Mouse (Mus musculus): Measurements from ENCODE around the gene Nepro.

Nepro gene

GRCm38 (mm10) chr16:44703458-44703857 lies 20.6 kb upstream of the Nepro start:
- no peak for DNase-seq

- DNase-seq, result peak in 1 of 2 experiments; percentile 48
Observed at GRCm38 (mm10) chr16:44716305-44717140, 7.6 kb upstream of the Nepro start.

- DNase-seq, result no peak
Observed at GRCm38 (mm10) chr16:44717141-44717634, 6.9 kb upstream of the Nepro start.

- no peak for DNase-seq
Observed at GRCm38 (mm10) chr16:44717838-44718237, 6.3 kb upstream of the Nepro start.

- no peak for DNase-seq
Observed at GRCm38 (mm10) chr16:44719349-44719748, 4.8 kb upstream of the Nepro start.

- no peak for DNase-seq
Observed at GRCm38 (mm10) chr16:44720518-44720917, 3.6 kb upstream of the Nepro start.

GRCm38 (mm10) chr16:44722666-44723065 lies 1.4 kb upstream of the Nepro start:
- DNase-seq, result peak in 1 of 2 experiments; percentile 16

GRCm38 (mm10) chr16:44724847-44725246 lies 746 bp downstream of the Nepro start:
- peak; percentile 42 to 64 for DNase-seq

- DNase-seq, result peak; percentile 66 to 78
Observed at GRCm38 (mm10) chr16:44725286-44726223, 1.5 kb downstream of the Nepro start.

- no peak for DNase-seq
Observed at GRCm38 (mm10) chr16:44727525-44727924, 3.4 kb downstream of the Nepro start.

- no peak for DNase-seq
Observed at GRCm38 (mm10) chr16:44734059-44734458, 10.0 kb downstream of the Nepro start.

GRCm38 (mm10) chr16:44735676-44736075 lies 11.6 kb downstream of the Nepro start:
- DNase-seq, result no peak

GRCm38 (mm10) chr16:44736118-44736517 lies 12.0 kb downstream of the Nepro start:
- DNase-seq, result no peak

GRCm38 (mm10) chr16:44742753-44743152 lies 18.7 kb downstream of the Nepro start:
- DNase-seq, result no peak

- DNase-seq, result no peak
Observed at GRCm38 (mm10) chr16:44745471-44745865, 21.4 kb downstream of the Nepro start.

GRCm38 (mm10) chr16:44745866-44746562 lies 21.9 kb downstream of the Nepro start, which contains the start of gene Gtpbp8:
Gtpbp8 (minus strand) TSS chr16:44746363.
- DNase-seq, result peak; percentile 86 to 89

GRCm38 (mm10) chr16:44748007-44748406 lies 23.9 kb downstream of the Nepro start:
- no peak for DNase-seq

GRCm38 (mm10) chr16:44757700-44758099 lies 33.6 kb downstream of the Nepro start:
- peak; percentile 9 to 20 for DNase-seq

GRCm38 (mm10) chr16:44761811-44762210 lies 37.7 kb downstream of the Nepro start:
- no peak for DNase-seq

- no peak for DNase-seq
Observed at GRCm38 (mm10) chr16:44765555-44766319, 41.6 kb downstream of the Nepro start, which contains the start of gene Cd200r1. Cd200r1 (plus strand) TSS chr16:44765736.

GRCm38 (mm10) chr16:44766320-44766892 lies 42.3 kb downstream of the Nepro start:
- DNase-seq, result no peak

Data from kidney, postnatal 4 days (tissue).